ENCODE assay signal across 20 mouse cellular contexts in the genomic region with DNA sequence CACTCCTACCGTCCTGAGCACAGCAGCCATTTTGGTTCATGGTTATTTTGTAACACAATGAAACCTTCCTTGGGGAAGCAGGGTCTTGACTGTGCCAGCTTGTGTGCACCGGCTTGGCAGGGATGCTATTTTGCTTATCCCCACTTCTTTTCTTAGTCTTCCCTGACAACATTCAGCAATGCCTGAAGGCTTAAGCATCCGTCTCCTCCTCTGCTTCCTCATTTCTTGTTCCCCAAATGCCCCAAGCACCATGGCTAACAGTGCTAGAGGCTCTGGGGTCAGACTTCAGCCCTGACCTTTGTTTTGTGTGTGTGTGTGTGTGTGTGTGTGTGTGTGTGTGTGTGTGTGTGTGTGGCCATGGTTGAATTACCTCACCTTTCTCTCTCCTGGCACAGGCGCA. TPM values are rescaled to one million over a fixed set of nuclear protein-coding genes. Genes with fewer than 3 reads are reported as not detected.
A peak's percentile ranks its signal among the peaks of the same experiment; 100 is the strongest.
DNase-seq lines count a peak whose midpoint lies in the region; ATAC-seq and TF ChIP-seq lines count a peak whose summit lies in the region.
"Had no signal": no experiment of that assay in that cellular context is flagged by ENCODE, and none has a peak within 500 bp of the region (broad histone marks: within the 10 kb centered on the region; RNA-seq: fewer than 3 reads in every experiment).

No protein-coding gene starts in this region.

- no peak for DNase-seq in midbrain, embryonic 10.5 days (ENCODE audit: low spot score)
- DNase-seq in midbrain, embryonic 11.5 days (ENCODE audit: low spot score, missing footprints): no peak
- peak; percentile 37 for DNase-seq in brain, embryonic 14.5 days (ENCODE audit: low read depth)
- DNase-seq in right cerebral cortex, adult 2 months (ENCODE audit: low spot score in 2 of 2): no peak
- DNase-seq in gastrocnemius, adult 18-20 months (ENCODE audit: low spot score): no peak
- DNase-seq in forebrain, embryonic 14.5 days (ENCODE audit: low spot score): no peak
- DNase-seq: adrenal gland, adult 2 months; cerebellum, adult 8-10 months; gastrocnemius, adult 2 months; left cerebral cortex, postnatal 4 days; liver, embryonic 13.5 days; right cerebral cortex, postnatal 25 days had no signal

- WGBS in midbrain, embryonic 10.5 days: 74% methylated on average over 4 of the region's 4 CpGs
- WGBS in midbrain, embryonic 11.5 days: 61% methylated on average over 4 of the region's 4 CpGs
- WGBS in hindbrain, embryonic 16.5 days: 42% methylated on average over 4 of the region's 4 CpGs
- 39% methylated on average over 4 of the region's 4 CpGs for WGBS in neural tube, embryonic 15.5 days
- WGBS in forebrain, embryonic 14.5 days: 70% methylated on average over 4 of the region's 4 CpGs

- no peak overlapping the region for H3K4me3 ChIP-seq in midbrain, embryonic 10.5 days
- no peak overlapping the region for H3K4me3 ChIP-seq in midbrain, embryonic 11.5 days (ENCODE audit: low read depth, low read length)
- H3K4me3 ChIP-seq in hindbrain, embryonic 16.5 days (ENCODE audit: low read length): no peak overlapping the region
- H3K4me3 ChIP-seq in neural tube, embryonic 15.5 days (replicated peaks): no peak overlapping the region
- H3K4me3 ChIP-seq in forebrain, embryonic 14.5 days (ENCODE audit: low read depth, low read length): no peak overlapping the region
- H3K4me3 ChIP-seq: forebrain, embryonic 12.5 days; gastrocnemius, adult 2 months; heart, adult 2 months; intestine, embryonic 15.5 days; liver, embryonic 13.5 days; neural tube, embryonic 12.5 days had no signal

- no peak for TF ChIP-seq POLR2A in brain, embryonic 14.5 days (IDR thresholded peaks at IDR 0.05; ENCODE audit: borderline replicate concordance, extremely low read depth, insufficient read depth, insufficient read length, poor library complexity, severe bottlenecking)

- H3K27me3 ChIP-seq in midbrain, embryonic 10.5 days (ENCODE audit: low read depth, poor library complexity, severe bottlenecking): no peaks in the 10 kb centered on the region
- H3K27me3 ChIP-seq in midbrain, embryonic 11.5 days (ENCODE audit: control insufficient read depth, insufficient read depth, low read length): no peaks in the 10 kb centered on the region
- no peaks in the 10 kb centered on the region for H3K27me3 ChIP-seq in hindbrain, embryonic 16.5 days (replicated peaks; ENCODE audit: control insufficient read depth, insufficient read depth, low read length)
- no peaks in the 10 kb centered on the region for H3K27me3 ChIP-seq in neural tube, embryonic 15.5 days (replicated peaks)
- no peaks in the 10 kb centered on the region for H3K27me3 ChIP-seq in forebrain, embryonic 14.5 days (replicated peaks; ENCODE audit: control insufficient read depth, insufficient read depth, low read length)
- H3K27me3 ChIP-seq: forebrain, embryonic 12.5 days; intestine, embryonic 15.5 days; liver, embryonic 13.5 days; neural tube, embryonic 12.5 days had no signal

- no peak overlapping the region for H3K4me2 ChIP-seq in midbrain, embryonic 11.5 days
- no peak overlapping the region for H3K4me2 ChIP-seq in hindbrain, embryonic 16.5 days (ENCODE audit: low read length)
- H3K4me2 ChIP-seq in neural tube, embryonic 15.5 days: no peak overlapping the region
- no peak overlapping the region for H3K4me2 ChIP-seq in forebrain, embryonic 14.5 days (ENCODE audit: low read length)
- H3K4me2 ChIP-seq: forebrain, embryonic 12.5 days; intestine, embryonic 15.5 days; liver, embryonic 13.5 days; neural tube, embryonic 12.5 days had no signal

- TF ChIP-seq CTCF in brain, embryonic 14.5 days (IDR thresholded peaks at IDR 0.05; ENCODE audit: borderline replicate concordance, extremely low read depth, insufficient read depth, insufficient read length): no peak

- H3K36me3 ChIP-seq in midbrain, embryonic 10.5 days: no peaks in the 10 kb centered on the region
- H3K36me3 ChIP-seq in midbrain, embryonic 11.5 days (ENCODE audit: control insufficient read depth, insufficient read depth, low read length): no peaks in the 10 kb centered on the region
- H3K36me3 ChIP-seq in hindbrain, embryonic 16.5 days (ENCODE audit: control insufficient read depth, insufficient read depth, low read length): no peaks in the 10 kb centered on the region
- no peaks in the 10 kb centered on the region for H3K36me3 ChIP-seq in neural tube, embryonic 15.5 days
- H3K36me3 ChIP-seq in forebrain, embryonic 14.5 days (ENCODE audit: control insufficient read depth, insufficient read depth, low read length): no peaks in the 10 kb centered on the region
- H3K36me3 ChIP-seq: forebrain, embryonic 12.5 days; intestine, embryonic 15.5 days; liver, embryonic 13.5 days; neural tube, embryonic 12.5 days had no signal

- no peak for ATAC-seq in midbrain, embryonic 11.5 days (ENCODE audit: low FRiP score)
- ATAC-seq in hindbrain, embryonic 16.5 days: no peak
- ATAC-seq in neural tube, embryonic 15.5 days (ENCODE audit: low FRiP score): no peak
- no peak for ATAC-seq in forebrain, embryonic 14.5 days
- ATAC-seq: intestine, embryonic 15.5 days; lung, postnatal 0 days had no signal

- peak overlapping the region; percentile 52; the same call in 1 of the 2 replicates for H3K27ac ChIP-seq in midbrain, embryonic 10.5 days (replicated peaks)
- H3K27ac ChIP-seq in midbrain, embryonic 11.5 days (ENCODE audit: low read depth, low read length): no peak overlapping the region
- H3K27ac ChIP-seq in hindbrain, embryonic 16.5 days (ENCODE audit: low read depth, low read length): peak overlapping the region; percentile 48; the same call in 1 of the 2 replicates
- H3K27ac ChIP-seq in neural tube, embryonic 15.5 days (replicated peaks): peak overlapping the region; percentile 1; the same call in 1 of the 2 replicates
- no peak overlapping the region for H3K27ac ChIP-seq in forebrain, embryonic 14.5 days (ENCODE audit: low read depth, low read length)
- H3K27ac ChIP-seq: forebrain, embryonic 12.5 days; gastrocnemius, adult 2 months; heart, adult 2 months; intestine, embryonic 15.5 days; liver, embryonic 13.5 days; neural tube, embryonic 12.5 days had no signal

- peaks cover 25% of the 10 kb centered on the region for H3K4me1 ChIP-seq in midbrain, embryonic 10.5 days
- H3K4me1 ChIP-seq in midbrain, embryonic 11.5 days (ENCODE audit: control insufficient read depth, insufficient read depth, low read length): peaks cover 9% of the 10 kb centered on the region; the same call in 1 of the 2 replicates
- peaks cover 11% of the 10 kb centered on the region for H3K4me1 ChIP-seq in hindbrain, embryonic 16.5 days (ENCODE audit: control insufficient read depth, insufficient read depth, low read depth, low read length)
- H3K4me1 ChIP-seq in neural tube, embryonic 15.5 days: peaks cover 25% of the 10 kb centered on the region
- H3K4me1 ChIP-seq in forebrain, embryonic 14.5 days (ENCODE audit: control insufficient read depth, insufficient read depth, low read length): peaks cover 4% of the 10 kb centered on the region; the same call in 1 of the 2 replicates
- H3K4me1 ChIP-seq: intestine, embryonic 15.5 days; liver, embryonic 13.5 days had no signal

- H3K9me3 ChIP-seq in midbrain, embryonic 10.5 days (replicated peaks): no peaks in the 10 kb centered on the region
- no peaks in the 10 kb centered on the region for H3K9me3 ChIP-seq in midbrain, embryonic 11.5 days (ENCODE audit: control insufficient read depth, low read length)
- no peaks in the 10 kb centered on the region for H3K9me3 ChIP-seq in hindbrain, embryonic 16.5 days (ENCODE audit: control insufficient read depth, low read length)
- H3K9me3 ChIP-seq in neural tube, embryonic 15.5 days (replicated peaks): no peaks in the 10 kb centered on the region
- no peaks in the 10 kb centered on the region for H3K9me3 ChIP-seq in forebrain, embryonic 14.5 days (replicated peaks; ENCODE audit: control insufficient read depth, low read length)
- H3K9me3 ChIP-seq: forebrain, embryonic 12.5 days; intestine, embryonic 15.5 days; liver, embryonic 13.5 days; neural tube, embryonic 12.5 days had no signal

- no peak overlapping the region for H3K9ac ChIP-seq in midbrain, embryonic 11.5 days (ENCODE audit: low read length)
- no peak overlapping the region for H3K9ac ChIP-seq in hindbrain, embryonic 16.5 days (ENCODE audit: low read depth, low read length)
- H3K9ac ChIP-seq in neural tube, embryonic 15.5 days (replicated peaks): no peak overlapping the region
- no peak overlapping the region for H3K9ac ChIP-seq in forebrain, embryonic 14.5 days (ENCODE audit: low read length)
- H3K9ac ChIP-seq: forebrain, embryonic 12.5 days; intestine, embryonic 15.5 days; liver, embryonic 13.5 days; neural tube, embryonic 12.5 days had no signal

RNA-seq across cellular contexts. Expression of gene Tlr5, which starts 31.8 kb away (rescaled TPM):
- 0.35 and 0.52 TPM in 2 replicates for polyA plus RNA-seq in midbrain, embryonic 10.5 days (2016; fragmentation: Nextera tagmentation; extraction: Ambion mirVana)
- 0.57 and 0.79 TPM in 2 replicates for polyA plus RNA-seq in midbrain, embryonic 11.5 days (2014; fragmentation: Nextera tagmentation; extraction: Ambion mirVana)
- polyA plus RNA-seq in brain, embryonic 14.5 days (2012; rRNA removed): 0.61 and 0.64 TPM in 2 replicates
- 0.19 and 0.60 TPM in 2 replicates for polyA plus RNA-seq in hindbrain, embryonic 16.5 days (2015; fragmentation: Nextera tagmentation; extraction: Ambion mirVana)
- polyA plus RNA-seq in neural tube, embryonic 15.5 days (2015; fragmentation: Nextera tagmentation; extraction: Ambion mirVana): 0.36 and 0.61 TPM in 2 replicates
- total RNA-seq in gastrocnemius, adult 18-20 months (2021): 1 to 10 TPM in 1 of 2 experiments, under 1 TPM in 1; 0.78 to 1.0 TPM
- polyA plus RNA-seq in forebrain, embryonic 14.5 days (2014; fragmentation: Nextera tagmentation; extraction: Ambion mirVana): 0.11 and 0.26 TPM in 2 replicates
- total RNA-seq: megakaryocyte-erythroid progenitor cell, adult 5-6 weeks had no signal

Comparison
In these comparisons a context has a peak if more than half of its experiments do, and no peak if none do; other contexts are left out.
1. H3K27ac ChIP-seq: peak in midbrain, embryonic 10.5 days (single experiment), hindbrain, embryonic 16.5 days (single experiment) and neural tube, embryonic 15.5 days (single experiment); none in midbrain, embryonic 11.5 days (single experiment) and forebrain, embryonic 14.5 days (single experiment).